Mouse (Mus musculus): ENCODE results near the gene Ftl1. TPM values are rescaled to one million over a fixed set of nuclear protein-coding genes. Genes with fewer than 3 reads are reported as not detected.

Gene Ftl1
- total and polyA plus RNA-seq, 2 experiments from 2014 or later, result 1,107 to 2,163 TPM

- ATAC-seq (ENCODE audit: insufficient read depth, low read depth), result no peak
- no peak for DNase-seq (ENCODE audit: low spot score)
- peaks cover 70% of the 10 kb centered on the region for H3K36me3 ChIP-seq (replicated peaks; ENCODE audit: control insufficient read depth, insufficient read depth, low read length)
Observed at GRCm38 (mm10) chr7:45446589-45446988, 13.1 kb downstream of the Ftl1 start.

GRCm38 (mm10) chr7:45443526-45444420 lies 15.9 kb downstream of the Ftl1 start:
- Histone ChIP-seq H3K27ac (ENCODE audit: low read depth) (no peak overlapping the region), H3K36me3 (replicated peaks; ENCODE audit: control insufficient read depth, insufficient read depth, low read length) (peaks cover 79% of the 10 kb centered on the region), H3K4me3 (ENCODE audit: low read depth, low read length) (no peak overlapping the region), H3K9ac (replicated peaks; ENCODE audit: low read depth, low read length) (no peak overlapping the region), H3K9me3 (replicated peaks; ENCODE audit: control insufficient read depth, low read length) (no peaks in the 10 kb centered on the region), H3K4me2 (ENCODE audit: low read depth, low read length) (no peak overlapping the region), H3K4me1 (ENCODE audit: control insufficient read depth, insufficient read depth) (no peaks in the 10 kb centered on the region), H3K27me3 (ENCODE audit: control insufficient read depth, insufficient read depth, low read length) (no peaks in the 10 kb centered on the region)
- WGBS, result 76% methylated on average over 22 of the region's 22 CpGs
- TF ChIP-seq CTCF (IDR thresholded peaks at IDR 0.05; ENCODE audit: low read depth) (no peak), EP300 (IDR thresholded peaks at IDR 0.05; ENCODE audit: low read depth) (no peak)
- DNase-seq (ENCODE audit: low spot score) (no peak), ATAC-seq (ENCODE audit: insufficient read depth, low read depth) (no peak)

More at GRCm38 (mm10) chr7:45446589-45446988, 13.1 kb downstream of the Ftl1 start:
- Histone ChIP-seq H3K4me3 (ENCODE audit: low read depth, low read length) (no peak overlapping the region), H3K9ac (replicated peaks; ENCODE audit: low read depth, low read length) (no peak overlapping the region), H3K27me3 (ENCODE audit: control insufficient read depth, insufficient read depth, low read length) (no peaks in the 10 kb centered on the region), H3K4me2 (ENCODE audit: low read depth, low read length) (no peak overlapping the region), H3K4me1 (ENCODE audit: control insufficient read depth, insufficient read depth) (no peaks in the 10 kb centered on the region), H3K9me3 (replicated peaks; ENCODE audit: control insufficient read depth, low read length) (no peaks in the 10 kb centered on the region), H3K27ac (ENCODE audit: low read depth) (no peak overlapping the region)
- TF ChIP-seq CTCF (IDR thresholded peaks at IDR 0.05; ENCODE audit: low read depth) (no peak), EP300 (IDR thresholded peaks at IDR 0.05; ENCODE audit: low read depth) (no peak)

- peaks cover 29% of the 10 kb centered on the region for H3K4me1 ChIP-seq (ENCODE audit: control insufficient read depth, insufficient read depth)
- WGBS, result 39% methylated on average over 18 of the region's 19 CpGs
- DNase-seq (ENCODE audit: low spot score), result no peak
- no peak within 1 kb of the TSS; the same call in 1 of the 2 replicates for H3K4me2 ChIP-seq (ENCODE audit: low read depth, low read length)
- H3K27ac ChIP-seq (ENCODE audit: low read depth), result no peak within 1 kb of the TSS
- H3K36me3 ChIP-seq (replicated peaks; ENCODE audit: control insufficient read depth, insufficient read depth, low read length), result peaks cover 30% of the 10 kb centered on the region
- no peaks in the 10 kb centered on the region for H3K9me3 ChIP-seq (replicated peaks; ENCODE audit: control insufficient read depth, low read length)
- no peaks in the 10 kb centered on the region for H3K27me3 ChIP-seq (ENCODE audit: control insufficient read depth, insufficient read depth, low read length)
- no peak within 1 kb of the TSS for H3K9ac ChIP-seq (replicated peaks; ENCODE audit: low read depth, low read length)
- no peak within 1 kb of the TSS for H3K4me3 ChIP-seq (ENCODE audit: low read depth, low read length)
- no peak for ATAC-seq (ENCODE audit: insufficient read depth, low read depth)
- TF ChIP-seq CTCF (IDR thresholded peaks at IDR 0.05; ENCODE audit: low read depth) (peak; percentile 32; the same call in 1 of the 2 replicates), EP300 (IDR thresholded peaks at IDR 0.05; ENCODE audit: low read depth) (no peak)
Observed at GRCm38 (mm10) chr7:45437521-45438276, 22.0 kb downstream of the Ftl1 start, which contains the start of gene Ruvbl2. TSS of gene Ruvbl2 (minus strand) at chr7:45438096.

- peaks cover 29% of the 10 kb centered on the region for H3K4me1 ChIP-seq (ENCODE audit: control insufficient read depth, insufficient read depth)
- no peak overlapping the region for H3K4me3 ChIP-seq (ENCODE audit: low read depth, low read length)
- H3K27me3 ChIP-seq (ENCODE audit: control insufficient read depth, insufficient read depth, low read length), result no peaks in the 10 kb centered on the region
- no peaks in the 10 kb centered on the region for H3K9me3 ChIP-seq (replicated peaks; ENCODE audit: control insufficient read depth, low read length)
- H3K27ac ChIP-seq (ENCODE audit: low read depth), result no peak overlapping the region
- TF ChIP-seq CTCF (IDR thresholded peaks at IDR 0.05; ENCODE audit: low read depth) (no peak), EP300 (IDR thresholded peaks at IDR 0.05; ENCODE audit: low read depth) (no peak)
- H3K36me3 ChIP-seq (replicated peaks; ENCODE audit: control insufficient read depth, insufficient read depth, low read length), result peaks cover 25% of the 10 kb centered on the region
- 50% methylated on average over 6 of the region's 6 CpGs for WGBS
- ATAC-seq (ENCODE audit: insufficient read depth, low read depth) (no peak), DNase-seq (ENCODE audit: low spot score) (no peak)
- H3K9ac ChIP-seq (replicated peaks; ENCODE audit: low read depth, low read length), result no peak overlapping the region
- no peak overlapping the region for H3K4me2 ChIP-seq (ENCODE audit: low read depth, low read length)
Observed at GRCm38 (mm10) chr7:45437046-45437445, 22.6 kb downstream of the Ftl1 start.

GRCm38 (mm10) chr7:45436444-45436843 lies 23.2 kb downstream of the Ftl1 start:
- Histone ChIP-seq H3K36me3 (replicated peaks; ENCODE audit: control insufficient read depth, insufficient read depth, low read length) (peaks cover 21% of the 10 kb centered on the region), H3K4me3 (ENCODE audit: low read depth, low read length) (no peak overlapping the region), H3K4me1 (ENCODE audit: control insufficient read depth, insufficient read depth) (peaks cover 29% of the 10 kb centered on the region), H3K9me3 (replicated peaks; ENCODE audit: control insufficient read depth, low read length) (no peaks in the 10 kb centered on the region), H3K27me3 (ENCODE audit: control insufficient read depth, insufficient read depth, low read length) (no peaks in the 10 kb centered on the region), H3K4me2 (ENCODE audit: low read depth, low read length) (peak overlapping the region; percentile 76), H3K9ac (replicated peaks; ENCODE audit: low read depth, low read length) (no peak overlapping the region), H3K27ac (ENCODE audit: low read depth) (no peak overlapping the region)
- ATAC-seq (ENCODE audit: insufficient read depth, low read depth) (no peak), DNase-seq (ENCODE audit: low spot score) (no peak)
- whole genome bisulfite sequencing, result 76% methylated on average over 5 of the region's 5 CpGs
- TF ChIP-seq CTCF (IDR thresholded peaks at IDR 0.05; ENCODE audit: low read depth), result no peak
